Mouse (Mus musculus) bone marrow, adult 2 months (tissue): ENCODE measurements around the gene Ppih. TPM values are rescaled to one million over a fixed set of nuclear protein-coding genes. Genes with fewer than 3 reads are reported as not detected.
"Not testable (repeated sequence)": the region's sequence is repeated elsewhere in the genome, so short reads cannot be mapped to it uniquely, and the experiment has no call there.

Source experiments
- H3K27ac ChIP-seq: fragments of 200-500 bp; 2 replicates; pipeline ENCODE4 v1.5.1; 2012; ENCODE audit warnings: low read depth, mild to moderate bottlenecking, control low read depth, inconsistent platforms, low read length; ENCODE audit not compliant: control insufficient read depth, poor library complexity, insufficient read depth
- H3K4me1 ChIP-seq: fragments of 200-500 bp; 2 replicates; pipeline ENCODE4 v1.6.1; 2011; ENCODE audit warnings: low read length; ENCODE audit not compliant: control insufficient read depth, insufficient read depth
- H3K4me3 ChIP-seq: fragments of 200-500 bp; replicated peaks from 2 replicates; pipeline ENCODE3; 2011; ENCODE audit warnings: mild to moderate bottlenecking, low read depth, low read length, control low read depth; ENCODE audit not compliant: control insufficient read depth
- CTCF ChIP-seq: fragments of 200-500 bp; IDR thresholded peaks from 2 replicates; pipeline ENCODE4 v1.5.1; 2011; ENCODE audit warnings: low read length, control low read depth; ENCODE audit not compliant: control insufficient read depth, insufficient read depth
- POLR2A ChIP-seq: fragments of 200-500 bp; IDR thresholded peaks from 2 replicates; pipeline ENCODE4 v1.6.1; 2011; ENCODE audit warnings: low read depth, mild to moderate bottlenecking, control low read depth, low read length, borderline replicate concordance; ENCODE audit not compliant: control insufficient read depth
- WGBS: fragments of 180-500 bp; shearing (Covaris S2); methylation state at CpG from one replicate; pipeline ENCODE4 v1.1.7; 2018; 5-methylcytosine and 5-hydroxymethylcytosine counted together
- polyA plus RNA-seq: library from polyadenylated mRNA; stranded (reverse); fragments of >200 nt; gene quantifications from 2 replicates; pipeline ENCODE4 v1.2.4, GENCODE M21; 2011; ENCODE audit warnings: low replicate concordance; ENCODE audit not compliant: missing spikeins, insufficient read depth, insufficient read length

Gene Ppih
- polyA plus RNA-seq, 1 experiment, result 99.6 TPM

DNA sequence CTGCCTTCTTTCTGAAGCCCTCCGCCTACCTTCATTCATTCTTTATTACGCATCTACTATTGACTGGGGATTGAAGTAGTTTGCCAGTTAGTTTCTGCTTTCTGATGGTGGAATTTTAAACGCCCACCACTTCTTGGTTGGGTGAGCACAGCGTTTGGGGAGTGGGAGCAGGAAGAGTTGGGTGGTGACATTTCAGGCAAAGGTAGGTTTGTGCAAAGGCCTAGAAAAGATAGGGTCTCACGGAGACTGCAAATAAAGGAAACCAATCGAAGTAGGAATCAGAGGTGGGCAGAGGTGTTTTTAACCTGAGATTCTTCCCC, 25.3 kb downstream of the Ppih start:
- 9% methylated on average over 6 of the region's 6 CpGs for WGBS
- no peaks in the 10 kb centered on the region; the same call in 1 of the 2 replicates for H3K4me1 ChIP-seq
- TF ChIP-seq CTCF (no peak), POLR2A (no peak)
- H3K4me3 ChIP-seq, result peak overlapping the region; percentile 43
- no peak overlapping the region for H3K27ac ChIP-seq

DNA sequence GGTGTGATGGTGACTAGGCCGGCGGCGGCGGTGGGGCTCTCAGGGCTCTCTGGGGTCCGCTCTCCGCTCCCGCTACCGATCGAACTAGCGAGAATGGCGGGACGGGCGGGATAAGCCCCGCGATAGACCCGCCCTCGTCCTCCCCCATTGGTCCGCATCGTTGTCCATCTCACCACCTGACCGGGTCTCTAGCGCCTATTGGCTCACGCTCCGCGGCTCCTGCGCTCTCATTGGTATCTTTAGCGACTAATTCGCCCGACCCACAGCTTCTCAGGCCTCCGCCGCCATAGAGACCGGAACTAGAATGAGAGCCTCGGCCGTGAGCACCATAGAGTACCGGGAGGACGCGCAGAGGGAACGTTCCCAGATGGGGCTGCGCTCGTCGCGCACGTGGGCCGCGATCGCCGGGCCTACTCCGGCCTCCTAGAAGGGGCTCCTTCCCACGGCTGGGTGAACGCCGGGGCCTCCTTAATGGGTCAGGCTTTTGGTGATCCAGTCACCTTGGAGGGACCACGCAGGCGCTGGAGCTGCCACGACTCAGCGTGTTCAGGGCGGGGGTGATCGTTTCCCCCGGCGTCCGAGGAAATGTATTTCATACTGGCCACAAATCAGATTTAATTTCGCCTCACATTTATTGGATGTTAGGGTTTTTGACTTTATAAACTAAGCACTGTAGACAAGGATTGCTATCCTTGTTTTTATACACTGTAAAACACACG, 25.8 kb downstream of the Ppih start, which contains the start of gene Ybx1:
Gene Ybx1, minus strand, starts transcription at position 190 of the 719 bp plus-strand sequence.
- no peak for TF ChIP-seq CTCF
- TF ChIP-seq POLR2A, result peak; percentile 94
- Histone ChIP-seq H3K27ac (peak within 1 kb of the TSS; percentile 88), H3K4me3 (peak within 1 kb of the TSS; percentile 85), H3K4me1 (no peaks in the 10 kb centered on the region; the same call in 1 of the 2 replicates)
- WGBS, result under 1% methylated on average over 61 of the region's 61 CpGs

DNA sequence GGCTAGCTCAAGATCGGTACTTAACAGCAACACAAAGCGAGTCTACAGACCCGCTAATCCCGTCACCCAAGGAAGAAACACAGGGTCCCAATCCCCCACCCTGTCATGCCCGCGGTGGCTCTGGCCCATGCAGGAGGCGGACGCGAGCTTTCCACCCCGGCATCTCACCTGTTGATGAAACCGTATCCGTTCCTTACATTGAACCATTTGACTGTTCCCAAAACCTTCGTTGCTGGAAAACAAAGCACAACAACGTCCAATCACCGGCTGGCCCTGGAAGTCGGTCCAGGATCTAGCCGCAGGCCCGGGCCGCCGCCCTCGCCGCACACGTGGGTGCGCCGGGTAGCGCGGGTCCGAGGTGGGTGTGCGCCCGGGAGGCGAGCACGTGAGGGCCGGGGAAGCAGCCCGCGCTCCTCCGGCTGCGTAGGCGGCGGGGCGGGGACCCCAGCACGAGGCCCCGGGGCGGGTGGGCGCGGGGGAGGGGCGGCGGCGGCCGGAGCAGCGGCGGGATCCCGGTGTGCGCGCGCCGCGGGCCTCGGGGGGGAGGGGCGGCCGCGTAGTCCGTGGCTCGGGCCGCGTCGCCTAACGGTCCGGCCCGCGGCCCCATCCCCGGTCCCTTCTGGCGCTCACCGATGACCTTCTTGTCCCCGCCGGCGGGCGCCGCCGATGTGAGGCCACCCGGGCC, 26.6 kb downstream of the Ppih start:
- H3K27ac ChIP-seq, result peak overlapping the region; percentile 53
- TF ChIP-seq CTCF (no peak), POLR2A (no peak)
- under 1% methylated on average over 77 of the region's 80 CpGs for WGBS
- no peaks in the 10 kb centered on the region; the same call in 1 of the 2 replicates for H3K4me1 ChIP-seq
- H3K4me3 ChIP-seq, result peak overlapping the region; percentile 81

DNA sequence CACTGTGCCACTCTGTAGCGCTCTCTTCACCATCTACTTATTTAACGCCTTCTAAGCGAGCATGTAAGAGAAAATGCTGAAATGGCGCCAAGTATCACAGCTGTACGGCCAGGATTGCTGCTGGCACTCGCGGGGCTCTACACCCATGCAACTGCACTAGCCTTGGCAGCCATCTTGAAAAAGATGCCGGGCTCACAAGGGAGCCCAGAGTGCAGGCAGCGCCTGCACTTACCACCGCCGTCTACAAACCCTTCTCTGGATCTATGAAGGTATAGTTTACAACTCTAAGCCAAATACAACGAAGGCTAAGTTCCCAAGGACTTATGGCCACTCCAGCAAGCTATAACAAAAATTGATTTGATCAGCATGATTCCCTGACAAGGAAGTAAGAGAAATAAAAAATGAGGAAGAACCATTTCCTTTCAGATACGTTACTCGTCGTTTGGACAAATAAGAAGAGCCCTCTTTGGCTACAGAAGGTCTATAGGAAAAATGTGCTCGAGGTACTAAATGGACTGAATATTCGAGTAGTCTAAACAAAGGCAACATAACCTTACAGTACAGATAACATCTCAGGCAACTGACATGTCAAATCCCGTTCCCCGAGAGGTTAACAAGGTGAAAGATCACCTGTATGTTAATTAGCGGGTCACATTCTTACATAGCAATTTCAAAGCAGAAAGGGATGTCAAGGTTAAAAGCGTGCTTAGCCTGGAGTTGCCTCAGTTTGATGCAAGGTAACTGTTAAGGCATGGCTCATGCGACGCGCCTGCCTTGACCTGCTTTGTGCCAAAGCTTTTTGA, 27.4 kb downstream of the Ppih start:
- Histone ChIP-seq H3K4me1 (no peaks in the 10 kb centered on the region; the same call in 1 of the 2 replicates), H3K27ac (peak overlapping the region; percentile 13; the same call in 1 of the 2 replicates), H3K4me3 (peak overlapping the region; percentile 81)
- TF ChIP-seq CTCF (no peak), POLR2A (no peak)
- WGBS, result under 1% methylated on average over 24 of the region's 24 CpGs

DNA sequence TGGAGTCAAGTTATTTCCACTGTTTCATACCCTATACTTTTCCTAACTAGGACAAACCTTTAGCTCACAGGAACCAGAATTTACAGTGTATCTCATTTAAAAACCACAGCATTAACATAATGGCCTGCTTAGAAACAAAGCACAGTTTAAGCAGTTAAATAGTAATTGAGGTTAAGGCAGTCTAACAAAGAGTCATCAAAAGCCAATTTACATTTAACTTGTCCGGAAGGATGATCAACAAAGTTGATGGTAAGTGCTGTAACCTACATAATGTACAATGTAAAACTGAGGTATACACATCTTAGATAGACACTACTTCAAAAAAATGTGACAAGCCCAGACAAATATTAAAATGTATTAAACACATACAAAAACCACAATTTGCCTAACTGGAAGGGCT, 28.4 kb downstream of the Ppih start:
- TF ChIP-seq CTCF, result no peak
- no peak for TF ChIP-seq POLR2A
- Histone ChIP-seq H3K4me1 (no peaks in the 10 kb centered on the region; the same call in 1 of the 2 replicates), H3K27ac (no peak overlapping the region), H3K4me3 (no peak overlapping the region)
- 76% methylated on average over 1 of the region's 1 CpGs for WGBS

DNA sequence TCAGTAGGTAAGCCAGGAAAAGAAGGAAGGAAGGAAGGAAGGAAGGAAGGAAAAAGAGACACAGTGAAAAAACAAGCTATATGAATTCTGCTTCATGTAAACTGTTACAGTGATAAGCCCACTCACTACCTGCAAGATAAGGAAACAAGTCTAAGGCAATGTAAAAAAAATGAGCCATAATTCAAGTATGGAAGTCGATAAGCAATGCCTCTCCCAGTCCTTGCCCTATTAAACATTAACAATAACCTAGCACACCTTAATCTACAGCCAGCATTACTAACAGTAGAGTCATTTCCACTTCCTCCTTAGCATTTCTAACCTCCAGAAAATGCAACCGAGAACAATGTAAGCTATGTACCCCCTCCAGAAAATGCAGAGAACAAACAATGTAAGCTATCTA, 35.0 kb downstream of the Ppih start:
- 30% methylated on average over 2 of the region's 2 CpGs for WGBS
- no peak overlapping the region for H3K27ac ChIP-seq
- H3K4me3 ChIP-seq, result no peak overlapping the region
- no peak for TF ChIP-seq POLR2A
- no peak for TF ChIP-seq CTCF
- no peaks in the 10 kb centered on the region; the same call in 1 of the 2 replicates for H3K4me1 ChIP-seq

DNA sequence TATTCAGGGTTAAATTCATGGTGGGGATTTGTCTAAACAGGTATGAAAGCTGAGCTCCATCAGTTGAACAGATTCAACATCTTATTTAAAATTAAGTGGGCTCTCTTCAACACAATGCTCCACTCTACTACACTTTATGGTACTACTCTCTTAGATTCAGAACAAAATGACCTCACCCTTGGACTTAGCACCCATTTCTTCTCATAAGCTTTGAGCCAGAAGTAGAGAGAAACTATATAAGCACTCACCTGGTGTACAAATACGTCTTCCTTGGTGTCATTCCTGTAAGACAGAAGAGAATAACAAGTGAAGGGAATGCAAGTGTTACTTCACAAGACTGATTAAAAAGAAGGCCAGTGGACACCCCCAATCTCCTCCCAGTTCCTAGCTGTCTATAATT, 35.5 kb downstream of the Ppih start:
- no peak overlapping the region for H3K4me3 ChIP-seq
- TF ChIP-seq POLR2A, result no peak
- TF ChIP-seq CTCF, result no peak
- H3K4me1 ChIP-seq, result no peaks in the 10 kb centered on the region; the same call in 1 of the 2 replicates
- H3K27ac ChIP-seq, result no peak overlapping the region
- WGBS, result 83% methylated on average over 1 of the region's 1 CpGs

DNA sequence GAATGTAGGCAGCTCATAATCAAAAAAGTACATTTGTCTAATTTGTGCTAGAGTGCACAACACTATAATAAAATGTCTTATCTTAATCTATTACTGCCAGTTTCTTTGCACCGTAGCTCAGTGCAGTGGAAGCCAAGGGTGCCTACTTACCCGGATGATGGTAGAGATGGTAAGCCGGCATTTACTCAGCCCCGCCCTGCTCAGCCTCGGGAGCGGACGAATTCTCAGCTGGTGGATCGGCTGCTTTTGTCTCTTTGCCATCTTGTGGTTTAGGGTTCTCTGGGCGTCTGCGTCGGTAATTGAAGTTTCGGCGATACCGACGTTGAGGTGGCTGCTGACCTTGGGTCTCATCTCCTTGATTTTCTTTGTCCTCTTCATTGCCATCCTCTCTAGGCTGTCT, 41.6 kb downstream of the Ppih start:
- H3K4me1 ChIP-seq, H3K27ac ChIP-seq, H3K4me3 ChIP-seq: not testable (repeated sequence)
- 86% methylated on average over 15 of the region's 15 CpGs for WGBS
